8 mouse cellular contexts compared by ENCODE assay signal in the genomic region with DNA sequence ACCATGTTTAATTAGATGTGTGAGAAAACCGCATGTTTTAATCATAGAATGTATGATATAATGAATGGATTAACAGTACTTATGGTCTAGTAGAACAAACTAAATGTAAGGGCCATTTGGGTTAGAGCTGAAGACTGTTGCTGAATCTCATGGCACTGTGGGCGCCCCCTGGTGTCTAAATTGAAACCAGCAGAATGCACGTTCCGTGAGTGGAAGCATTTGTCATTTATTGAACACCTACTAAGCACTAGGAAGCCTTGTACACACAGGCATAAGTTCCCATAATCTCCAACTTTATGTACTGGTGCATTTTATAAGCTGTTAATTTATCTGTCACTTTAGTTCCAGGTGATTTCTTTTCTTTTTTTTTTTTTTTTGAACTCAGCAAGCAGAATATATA. TPM values are rescaled to one million over a fixed set of nuclear protein-coding genes. Genes with fewer than 3 reads are reported as not detected.
DNase-seq lines count a peak whose midpoint lies in the region; ATAC-seq and TF ChIP-seq lines count a peak whose summit lies in the region.

No protein-coding gene starts in this region.

- no peak overlapping the region for H3K9ac ChIP-seq in midbrain, embryonic 13.5 days (replicated peaks)

- intact Hi-C loops in gastrocnemius, postnatal 36 days (cut with DNase I) = loop anchor here (2.0 kb wide), 1 partner anchor 305 kb away; no protein-coding TSS in a partner anchor
- intact Hi-C loops in left cerebral cortex, postnatal 10 days (cut with DNase I) = no loop called here

- no peaks in the 10 kb centered on the region for H3K4me1 ChIP-seq in midbrain, embryonic 10.5 days
- H3K4me1 ChIP-seq in midbrain, embryonic 13.5 days (replicated peaks) = no peaks in the 10 kb centered on the region

- peak; percentile 39 for DNase-seq in midbrain, embryonic 10.5 days (ENCODE audit: low spot score)
- DNase-seq in Patski (ENCODE audit: low read depth, low spot score) = no peak
- DNase-seq in cerebellum, adult 8-10 months = peak; percentile 62
- DNase-seq in gastrocnemius, postnatal 36 days = peak; percentile 38 to 43
- DNase-seq in left cerebral cortex, postnatal 10 days (ENCODE audit: extremely low spot score in 1 of 2, low spot score in 2 of 2) = peak; percentile 10 to 48
- DNase-seq in natural killer cell, adult 2 months (ENCODE audit: low spot score in 2 of 2) = peak; percentile 83 to 85
- DNase-seq in thymus, postnatal 25 days = peak; percentile 84

- WGBS in midbrain, embryonic 10.5 days = 40% methylated on average over 4 of the region's 4 CpGs
- 43% methylated on average over 4 of the region's 4 CpGs for WGBS in midbrain, embryonic 13.5 days

- H3K9me3 ChIP-seq in midbrain, embryonic 10.5 days (replicated peaks) = no peaks in the 10 kb centered on the region
- no peaks in the 10 kb centered on the region for H3K9me3 ChIP-seq in midbrain, embryonic 13.5 days

- no peak overlapping the region for H3K27ac ChIP-seq in midbrain, embryonic 10.5 days (replicated peaks)
- no peak overlapping the region for H3K27ac ChIP-seq in midbrain, embryonic 13.5 days

- H3K4me3 ChIP-seq in midbrain, embryonic 10.5 days = no peak overlapping the region
- H3K4me3 ChIP-seq in midbrain, embryonic 13.5 days (replicated peaks) = no peak overlapping the region

- CTCF ChIA-PET in Patski (lab: Charles Lee) = interaction anchor here (1.1 to 1.6 kb wide), 3 partner anchors 14 to 337 kb away, joined by 3 to 6 read pairs (median 4); no protein-coding TSS in a partner anchor

- no peak overlapping the region for H3K4me2 ChIP-seq in midbrain, embryonic 13.5 days (replicated peaks)

- in situ Hi-C loops in Patski (cut with MboI; ENCODE audit: low pct_unique_long_range_greater_than_20kb) = loop anchor here (5.0 to 10.0 kb wide), 2 partner anchors 308 to 1221 kb away; no protein-coding TSS in a partner anchor

- POLR2A ChIA-PET in Patski (lab: Charles Lee) = no interaction called here

- ATAC-seq in midbrain, embryonic 13.5 days = no peak
- no peak for ATAC-seq in Patski

- TF ChIP-seq CTCF in Patski (IDR thresholded peaks at IDR 0.05) = peak; percentile 68

- no peaks in the 10 kb centered on the region for H3K27me3 ChIP-seq in midbrain, embryonic 10.5 days (ENCODE audit: low read depth, poor library complexity, severe bottlenecking)
- H3K27me3 ChIP-seq in midbrain, embryonic 13.5 days = no peaks in the 10 kb centered on the region
- peaks cover 4% of the 10 kb centered on the region for H3K27me3 ChIP-seq in Patski

- no peaks in the 10 kb centered on the region for H3K36me3 ChIP-seq in midbrain, embryonic 10.5 days
- H3K36me3 ChIP-seq in midbrain, embryonic 13.5 days = no peaks in the 10 kb centered on the region

RNA-seq across cellular contexts. Expression of gene Itga4, which starts 10.4 kb away (rescaled TPM):
- 7.9 and 10.4 TPM in 2 replicates for polyA plus RNA-seq in midbrain, embryonic 10.5 days (2016; fragmentation: Nextera tagmentation; extraction: Ambion mirVana)
- polyA plus RNA-seq in midbrain, embryonic 13.5 days (2015; fragmentation: Nextera tagmentation; extraction: Ambion mirVana) = 3.1 TPM in 2 replicates
- 0.04 TPM for polyA plus RNA-seq in Patski (2021)
- 1 to 10 TPM; 2.8 to 3.9 TPM for total RNA-seq in gastrocnemius, postnatal 36 days (2021)
- total RNA-seq in left cerebral cortex, postnatal 10 days (2021) = 10 to 100 TPM; 12.2 to 12.3 TPM
